Mouse (Mus musculus) gastrocnemius, postnatal 36 days (tissue): ENCODE measurements around the gene Metrnl. TPM values are rescaled to one million over a fixed set of nuclear protein-coding genes. Genes with fewer than 3 reads are reported as not detected.

ENCODE experiments used
- DNase-seq, 2 experiments: peaks; one replicate each; pipeline ENCODE4 v3.0.0; 2022
- intact Hi-C: fragments of 180-260 bp; cut with DNase I; formaldehyde crosslinking; loops from one replicate; pipeline ENCODE4 v1.15.1; 2025
- total RNA-seq, 2 experiments: library from RNA; stranded (reverse); gene quantifications; 2 replicates each; pipeline ENCODE4 v1.2.3; 2021

Metrnl gene
- total RNA-seq, 2 experiments from 2014 or later = 7.2 to 12.0 TPM

DNA sequence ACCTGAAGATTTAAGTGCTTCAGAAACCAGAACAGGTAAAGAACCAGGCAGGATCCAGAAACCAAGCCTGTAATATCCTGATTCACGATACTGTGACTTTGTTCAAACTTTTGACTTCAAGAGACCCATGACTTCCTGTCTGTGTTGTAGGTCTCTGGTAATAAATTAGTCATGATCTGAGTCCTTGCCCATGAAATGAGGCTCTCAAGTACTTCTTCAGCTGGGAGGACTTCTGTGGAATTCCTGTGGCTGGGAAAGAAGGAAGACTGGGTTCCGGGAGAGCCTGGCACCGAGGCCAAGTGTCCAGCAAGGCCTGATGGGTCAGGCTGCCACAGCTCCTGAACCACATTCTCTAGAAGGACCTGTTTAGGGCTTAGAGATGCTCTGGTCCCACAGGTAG lies 19.4 kb downstream of the Metrnl start:
- no peak for DNase-seq
- intact Hi-C loops = no loop called here

DNA sequence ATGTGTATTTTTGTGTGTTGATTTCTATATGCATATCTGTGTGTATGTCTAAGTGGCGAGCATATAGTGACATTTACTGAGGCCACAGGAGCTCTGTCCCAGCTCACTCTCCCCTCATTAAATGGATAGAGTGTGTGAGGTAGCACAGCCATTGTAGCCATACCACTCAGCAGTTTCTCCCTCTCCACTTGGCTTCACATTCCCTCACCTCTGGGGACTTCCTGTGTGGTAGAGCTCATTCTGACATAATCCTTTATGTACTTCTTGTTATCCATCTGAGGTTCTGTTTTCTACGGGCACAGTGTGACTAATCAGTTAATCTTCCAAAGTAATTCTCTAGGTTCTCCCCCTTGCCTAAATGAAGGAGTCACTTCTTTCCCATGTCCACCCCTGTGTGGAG lies 21.1 kb downstream of the Metrnl start:
- DNase-seq = no peak
- intact Hi-C loops = no loop called here

DNA sequence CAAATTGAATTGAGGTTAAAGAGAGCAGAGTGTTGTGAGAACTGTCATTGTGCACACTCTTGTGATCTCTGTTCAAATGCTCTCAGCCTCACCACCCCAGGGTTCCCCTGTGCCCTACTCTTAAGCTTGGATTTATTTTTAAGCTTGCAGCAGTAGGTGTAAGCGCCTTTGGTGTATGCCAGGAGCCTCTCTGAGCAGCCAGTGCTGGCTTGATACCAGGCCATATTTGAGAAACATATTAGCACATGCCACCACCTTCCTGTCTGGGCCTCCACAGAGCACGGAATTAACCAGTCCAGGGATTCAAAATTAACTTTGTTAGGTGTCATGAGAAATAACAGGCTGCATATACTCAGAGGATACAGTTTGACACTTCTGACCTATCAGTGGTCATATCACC lies 25.3 kb downstream of the Metrnl start:
- intact Hi-C loops = no loop called here
- no peak for DNase-seq

- intact Hi-C loops = no loop called here
- no peak for DNase-seq
These were observed 32.8 kb downstream of the Metrnl start for GRCm38 (mm10) chr11:121734184-121734583.

GRCm38 (mm10) chr11:121734892-121735291 lies 33.5 kb downstream of the Metrnl start:
- intact Hi-C loops = no loop called here
- DNase-seq = no peak

DNA sequence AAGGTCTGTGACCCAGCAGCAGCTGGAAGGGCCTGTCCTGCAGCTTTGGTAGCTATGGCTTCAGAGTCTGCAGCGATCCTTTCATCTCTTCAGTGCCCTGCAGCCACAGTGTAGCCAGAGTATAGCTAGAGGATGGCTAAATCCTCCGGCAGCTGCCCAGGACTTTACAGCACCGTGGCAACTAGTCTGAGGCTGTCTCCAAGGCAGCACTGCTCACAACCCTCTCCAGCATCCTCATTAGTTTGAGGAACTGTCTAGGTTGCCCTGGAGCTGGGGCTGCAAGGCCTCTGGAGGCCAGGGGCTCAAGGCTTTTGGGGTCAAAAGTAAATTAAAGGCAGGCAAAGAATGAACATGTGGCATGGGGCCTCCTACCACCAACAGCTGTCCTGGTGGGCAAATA lies 37.3 kb downstream of the Metrnl start:
- intact Hi-C loops = no loop called here
- DNase-seq = no peak

DNA sequence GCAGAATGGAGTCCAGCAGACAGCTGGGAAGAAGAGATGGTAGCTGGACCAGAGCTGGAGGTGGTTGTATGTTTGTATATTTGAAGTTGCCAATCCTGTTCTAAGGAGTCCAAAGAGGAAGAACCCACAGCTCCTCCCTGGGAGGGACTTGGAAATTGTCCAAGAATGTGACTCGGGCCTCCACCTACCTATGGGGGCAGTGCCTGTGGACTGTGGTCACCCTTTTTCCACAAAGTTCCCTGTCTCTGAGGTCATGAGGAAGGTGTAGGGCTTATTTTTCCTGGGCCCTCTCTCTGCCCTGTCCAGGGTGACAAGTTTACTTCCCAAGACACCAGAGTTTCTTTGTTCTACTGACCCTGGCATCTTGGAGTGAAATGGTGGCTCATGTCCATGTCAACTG lies 39.6 kb downstream of the Metrnl start:
- no peak for DNase-seq
- intact Hi-C loops = loop anchor here (5.0 kb wide), 1 partner anchor 89 kb away; no protein-coding TSS in a partner anchor

DNA sequence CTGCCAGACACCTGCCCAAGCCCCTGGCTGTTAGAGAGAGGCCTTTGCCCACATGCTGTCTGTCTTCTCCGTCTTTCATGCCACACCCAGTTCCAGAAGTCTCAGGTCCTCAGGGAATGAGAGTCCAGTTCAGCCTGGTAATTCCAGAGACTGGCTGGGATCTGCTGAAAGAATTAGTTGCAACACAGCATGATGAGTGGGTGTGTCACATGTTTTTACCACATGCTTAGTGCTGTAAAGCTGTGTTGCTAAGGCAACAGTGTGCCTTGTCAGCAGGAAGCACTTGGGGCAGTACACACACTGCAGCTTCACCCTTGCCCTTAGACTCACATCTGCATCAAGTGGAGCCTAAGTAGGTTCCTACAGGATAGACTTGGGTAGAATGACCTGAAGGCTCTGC lies 40.1 kb downstream of the Metrnl start:
- intact Hi-C loops = loop anchor here (5.0 kb wide), 1 partner anchor 89 kb away; no protein-coding TSS in a partner anchor
- no peak for DNase-seq

GRCm38 (mm10) chr11:121743113-121743512 lies 41.8 kb downstream of the Metrnl start:
- intact Hi-C loops = loop anchor here (5.0 kb wide), 1 partner anchor 91 kb away; no protein-coding TSS in a partner anchor
- no peak for DNase-seq

GRCm38 (mm10) chr11:121743915-121744628 lies 42.7 kb downstream of the Metrnl start:
- no peak for DNase-seq
- intact Hi-C loops = loop anchor here (5.0 kb wide), 1 partner anchor 92 kb away; no protein-coding TSS in a partner anchor

DNA sequence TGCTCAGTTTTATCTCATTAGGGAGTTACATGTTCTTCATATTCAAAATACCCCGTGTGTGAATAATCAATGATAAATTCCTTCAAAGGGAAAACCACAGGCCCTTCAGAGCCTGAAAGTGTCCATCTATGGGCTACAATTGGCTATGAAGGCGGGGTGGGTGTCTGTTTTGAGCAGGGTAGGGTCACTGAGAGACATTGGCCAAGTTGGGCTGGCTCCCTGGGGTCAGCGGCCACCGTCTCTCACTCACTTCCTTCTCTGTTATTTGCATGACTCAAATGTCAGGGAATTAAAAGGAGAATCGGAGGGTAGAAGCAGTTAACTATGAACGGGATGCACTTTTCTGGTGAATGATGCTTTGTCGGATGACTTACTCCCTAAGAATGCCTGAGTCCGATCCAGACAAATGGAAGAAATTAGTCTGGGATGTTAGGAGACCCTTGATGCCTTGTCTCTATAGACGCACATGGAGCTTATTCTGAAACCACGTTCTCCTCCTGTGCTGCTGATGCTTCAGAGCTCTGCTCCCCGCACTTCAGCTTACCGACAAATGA lies 45.7 kb downstream of the Metrnl start:
- intact Hi-C loops = no loop called here
- DNase-seq = no peak

GRCm38 (mm10) chr11:121748003-121748684 lies 46.8 kb downstream of the Metrnl start:
- no peak for DNase-seq
- intact Hi-C loops = no loop called here

Other genes with a start within 250 kb of the Metrnl start
- gene Tbcd, start 249.6 kb upstream of the Metrnl start, total RNA-seq = 10 to 100 TPM; 12.5 to 12.7 TPM
- gene Zfp750, start 182.2 kb upstream of the Metrnl start, total RNA-seq = under 1 TPM; 0.20 to 0.35 TPM
- gene B3gntl1, start 28.4 kb upstream of the Metrnl start, total RNA-seq = 1 to 10 TPM; 1.8 to 2.0 TPM
- not detected for gene Ptchd3, start 128.7 kb downstream of the Metrnl start, total RNA-seq